Mouse (Mus musculus) C2C12 (cell line): Measurements from ENCODE around the gene Crtc1.

Experiments
- CEBPB ChIP-seq: IDR thresholded peaks from one replicate; pipeline ENCODE4 v1.6.1; 2011; ENCODE audit warnings: low read depth, mild to moderate bottlenecking, control low read depth, moderate library complexity
- CTCF ChIP-seq: IDR thresholded peaks from one replicate; pipeline ENCODE4 v1.5.1; 2011; ENCODE audit not compliant: control insufficient read depth, insufficient read depth, insufficient read length
- MAX ChIP-seq: IDR thresholded peaks from one replicate; pipeline ENCODE4 v1.6.1; 2011; ENCODE audit warnings: mild to moderate bottlenecking, control low read depth
- MYOD1 ChIP-seq: IDR thresholded peaks from one replicate; pipeline ENCODE4 v1.6.1; 2011; ENCODE audit warnings: low read depth; ENCODE audit not compliant: control insufficient read depth, insufficient read length
- MYOG ChIP-seq: IDR thresholded peaks from one replicate; pipeline ENCODE4 v1.6.1; 2011; ENCODE audit not compliant: control insufficient read depth, insufficient read length; ENCODE audit errors: extremely low read depth
- USF1 ChIP-seq: IDR thresholded peaks from one replicate; pipeline ENCODE4 v1.6.1; 2011; ENCODE audit warnings: low read depth, mild to moderate bottlenecking, control low read depth, moderate library complexity

GRCm38 (mm10) chr8:70356111-70356510 is 83.3 kb downstream of the Crtc1 start:
- TF ChIP-seq CTCF (no peak), MYOD1 (no peak), USF1 (no peak), CEBPB (no peak), MYOG (no peak), MAX (no peak)
